Mouse (Mus musculus) limb, embryonic 13.5 days (tissue): Measurements from ENCODE around the gene Rab4a. TPM values are rescaled to one million over a fixed set of nuclear protein-coding genes. Genes with fewer than 3 reads are reported as not detected.

Source experiments
- ATAC-seq: fragments of 200-750 bp; cut with Nextera tagmentation; 2 replicates; pipeline ENCODE4 v1.8.0; 2017; ENCODE audit warnings: low read depth, moderate number of reproducible peaks, moderate TSS enrichment; ENCODE audit not compliant: low FRiP score
- H3K27ac ChIP-seq: fragments of 300-500 bp; sonication (generic); 2 replicates; pipeline ENCODE4 v1.5.1; 2015; ENCODE audit warnings: inconsistent platforms, mild to moderate bottlenecking, moderate library complexity
- H3K27me3 ChIP-seq: fragments of 300-500 bp; sonication (generic); 2 replicates; pipeline ENCODE4 v1.6.1; 2015; ENCODE audit warnings: mild to moderate bottlenecking, inconsistent platforms
- H3K36me3 ChIP-seq: fragments of 300-500 bp; sonication (generic); 2 replicates; pipeline ENCODE4 v1.6.1; 2015; ENCODE audit warnings: inconsistent platforms, mild to moderate bottlenecking, moderate library complexity
- H3K4me1 ChIP-seq: fragments of 300-500 bp; sonication (generic); 2 replicates; pipeline ENCODE4 v1.6.1; 2015; ENCODE audit warnings: inconsistent platforms
- H3K4me2 ChIP-seq: fragments of 300-500 bp; sonication (generic); replicated peaks from 2 replicates; pipeline ENCODE4 v1.6.1; 2015; ENCODE audit warnings: inconsistent platforms, mild to moderate bottlenecking, moderate library complexity
- H3K4me3 ChIP-seq: fragments of 300-500 bp; sonication (generic); 2 replicates; pipeline ENCODE4 v1.5.1; 2015; ENCODE audit warnings: moderate library complexity, mild to moderate bottlenecking, inconsistent platforms
- H3K9ac ChIP-seq: fragments of 300-500 bp; sonication (generic); 2 replicates; pipeline ENCODE4 v1.6.1; 2015; ENCODE audit warnings: mild to moderate bottlenecking, inconsistent platforms
- H3K9me3 ChIP-seq: fragments of 300-500 bp; sonication (generic); 2 replicates; pipeline ENCODE4 v1.6.1; 2016; ENCODE audit warnings: inconsistent platforms
- WGBS: fragments of 180-500 bp; shearing (Covaris S2); methylation state at CpG from one replicate; pipeline ENCODE4 v1.1.7; 2015; 5-methylcytosine and 5-hydroxymethylcytosine counted together
- polyA plus RNA-seq: library from polyadenylated mRNA; unstranded; fragments of >200 nt; fragmentation: Nextera tagmentation; extraction: Ambion mirVana; gene quantifications from 2 replicates; pipeline ENCODE4 v1.2.1, GENCODE M21; 2015

The Rab4a gene
- polyA plus RNA-seq, 1 experiment from 2014 or later = 47.5 TPM

GRCm38 (mm10) chr8:123789461-123789860 lies 16.3 kb upstream of the Rab4a start:
- H3K36me3 ChIP-seq = no peaks in the 10 kb centered on the region
- H3K4me3 ChIP-seq = no peak overlapping the region
- no peaks in the 10 kb centered on the region for H3K9me3 ChIP-seq
- ATAC-seq = no peak
- H3K4me2 ChIP-seq = no peak overlapping the region
- no peak overlapping the region for H3K9ac ChIP-seq
- peaks cover 11% of the 10 kb centered on the region for H3K27me3 ChIP-seq
- 0 out of 2 replicates have a peak, but pooled peaks cover 2% of the 10 kb centered on the region for H3K4me1 ChIP-seq
- no peak overlapping the region for H3K27ac ChIP-seq
- 70% methylated on average over 9 of the region's 9 CpGs for WGBS

- Histone ChIP-seq H3K27ac (no peak overlapping the region), H3K4me1 (0 out of 2 replicates have a peak, but pooled peaks cover 2% of the 10 kb centered on the region), H3K4me3 (no peak overlapping the region), H3K4me2 (no peak overlapping the region), H3K27me3 (peaks cover 11% of the 10 kb centered on the region), H3K36me3 (no peaks in the 10 kb centered on the region), H3K9ac (no peak overlapping the region), H3K9me3 (no peaks in the 10 kb centered on the region)
- 0% methylated on average over 4 of the region's 4 CpGs for WGBS
- peak; percentile 40; the same call in 1 of the 2 replicates for ATAC-seq
Measured at GRCm38 (mm10) chr8:123789970-123790369, 15.8 kb upstream of the Rab4a start.

DNA sequence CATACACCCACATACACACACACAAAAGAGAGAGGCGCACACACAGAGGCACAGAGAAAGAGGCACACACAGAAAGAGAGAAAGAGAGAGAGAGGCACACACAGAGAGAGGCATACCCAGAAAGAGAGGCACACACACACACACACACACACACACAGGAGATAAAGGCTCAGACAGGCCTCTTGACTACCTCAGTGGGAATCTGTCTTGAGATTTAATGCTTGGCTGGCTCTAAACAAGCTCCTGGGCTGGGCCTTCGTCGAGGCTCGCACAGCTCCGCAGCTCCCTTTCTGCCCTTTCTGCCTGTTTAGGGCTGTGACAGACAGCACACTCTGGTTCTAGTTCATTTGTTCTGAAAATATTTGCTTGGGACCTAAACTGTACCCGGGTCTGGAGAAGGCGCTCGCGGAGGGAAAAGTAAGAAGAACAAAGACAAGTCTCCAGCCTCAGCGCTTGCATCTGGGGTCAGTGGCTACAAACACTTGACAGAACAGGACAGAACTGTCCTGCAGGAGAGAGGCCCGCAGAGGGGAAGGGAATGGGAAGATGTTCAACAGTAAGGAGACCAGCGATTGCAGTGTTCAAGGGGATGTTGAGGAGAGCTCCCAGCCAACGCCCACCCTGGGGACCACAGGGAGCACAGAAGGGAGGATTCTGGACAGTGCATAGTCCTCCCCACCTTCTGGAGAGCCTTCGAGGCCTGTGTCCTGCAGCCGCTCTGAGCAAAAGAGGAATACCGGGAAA lies 14.5 kb upstream of the Rab4a start:
- no peak overlapping the region for H3K9ac ChIP-seq
- ATAC-seq = no peak
- 78% methylated on average over 16 of the region's 16 CpGs for WGBS

DNA sequence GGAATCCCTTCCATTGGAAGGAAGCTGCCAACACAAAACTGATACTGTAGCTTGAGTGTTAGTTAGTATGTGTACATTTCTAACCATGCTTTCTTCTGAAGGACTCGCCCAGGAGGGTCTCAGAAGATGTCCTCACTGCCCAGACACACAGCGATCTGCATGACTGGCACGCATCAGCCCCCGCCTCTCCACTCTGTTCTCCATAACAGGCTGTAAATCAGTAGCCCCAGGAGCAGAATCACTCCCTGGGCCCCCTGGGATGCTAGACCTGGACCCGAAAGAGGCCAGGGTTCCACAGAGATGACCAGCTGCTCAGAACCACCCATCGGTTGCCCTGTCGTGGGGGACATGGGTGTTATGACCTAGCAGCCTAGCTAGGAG lies 13.9 kb upstream of the Rab4a start:
- 73% methylated on average over 7 of the region's 7 CpGs for WGBS
- no peak for ATAC-seq

More for the DNA sequence above, 14.5 kb upstream of the Rab4a start:
- no peak overlapping the region for H3K4me2 ChIP-seq
- H3K4me3 ChIP-seq = no peak overlapping the region
- H3K27ac ChIP-seq = no peak overlapping the region
- H3K4me1 ChIP-seq = 0 out of 2 replicates have a peak, but pooled peaks cover 2% of the 10 kb centered on the region
- H3K9me3 ChIP-seq = no peaks in the 10 kb centered on the region
- H3K36me3 ChIP-seq = no peaks in the 10 kb centered on the region
- peaks cover 9% of the 10 kb centered on the region for H3K27me3 ChIP-seq

GRCm38 (mm10) chr8:123793900-123794299 lies 11.9 kb upstream of the Rab4a start:
- Histone ChIP-seq H3K9ac (peak overlapping the region; percentile 13), H3K36me3 (no peaks in the 10 kb centered on the region), H3K4me1 (0 out of 2 replicates have a peak, but pooled peaks cover 2% of the 10 kb centered on the region), H3K4me2 (no peak overlapping the region), H3K27me3 (0 out of 2 replicates have a peak, but pooled peaks cover 4% of the 10 kb centered on the region), H3K27ac (no peak overlapping the region), H3K9me3 (no peaks in the 10 kb centered on the region), H3K4me3 (no peak overlapping the region)
- no peak for ATAC-seq
- WGBS = 29% methylated on average over 10 of the region's 10 CpGs

More for the DNA sequence above, 13.9 kb upstream of the Rab4a start:
- Histone ChIP-seq H3K9ac (no peak overlapping the region), H3K4me3 (no peak overlapping the region), H3K9me3 (no peaks in the 10 kb centered on the region), H3K36me3 (no peaks in the 10 kb centered on the region), H3K27me3 (peaks cover 4% of the 10 kb centered on the region; the same call in 1 of the 2 replicates), H3K4me2 (no peak overlapping the region), H3K4me1 (0 out of 2 replicates have a peak, but pooled peaks cover 2% of the 10 kb centered on the region), H3K27ac (no peak overlapping the region)

DNA sequence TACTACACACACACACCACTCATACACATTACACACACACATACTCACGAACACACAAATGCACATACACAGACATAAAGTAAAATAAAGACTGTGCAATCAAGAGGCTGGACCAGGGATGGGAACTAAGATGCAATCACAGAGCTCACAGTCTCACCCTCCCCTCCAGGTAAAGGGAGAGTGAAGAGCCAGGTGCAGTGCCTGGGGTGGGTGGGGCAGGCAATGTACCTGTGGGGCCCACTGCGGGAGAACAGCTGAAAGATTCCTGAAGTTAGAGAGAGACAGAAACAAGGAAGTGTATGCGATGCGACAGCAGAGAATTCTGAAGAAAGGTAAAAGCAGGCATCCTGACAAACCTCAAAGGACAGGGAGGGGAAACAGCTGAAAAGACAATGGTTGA lies 11.0 kb upstream of the Rab4a start:
- Histone ChIP-seq H3K27ac (no peak overlapping the region), H3K4me1 (0 out of 2 replicates have a peak, but pooled peaks cover 2% of the 10 kb centered on the region), H3K36me3 (no peaks in the 10 kb centered on the region), H3K9ac (no peak overlapping the region), H3K4me3 (no peak overlapping the region), H3K4me2 (no peak overlapping the region), H3K27me3 (no peaks in the 10 kb centered on the region), H3K9me3 (no peaks in the 10 kb centered on the region)
- ATAC-seq = no peak
- WGBS = 84% methylated on average over 4 of the region's 4 CpGs

- Histone ChIP-seq H3K4me3 (no peak overlapping the region), H3K27me3 (no peaks in the 10 kb centered on the region), H3K9me3 (no peaks in the 10 kb centered on the region; the same call in 1 of the 2 replicates), H3K4me1 (0 out of 2 replicates have a peak, but pooled peaks cover 7% of the 10 kb centered on the region), H3K4me2 (no peak overlapping the region), H3K27ac (no peak overlapping the region), H3K9ac (no peak overlapping the region), H3K36me3 (no peaks in the 10 kb centered on the region)
- ATAC-seq = no peak
- 54% methylated on average over 4 of the region's 4 CpGs for WGBS
Measured at GRCm38 (mm10) chr8:123796758-123797157, 9.0 kb upstream of the Rab4a start.

- 0 out of 2 replicates have a peak, but pooled peaks cover 7% of the 10 kb centered on the region for H3K4me1 ChIP-seq
- no peak overlapping the region for H3K4me3 ChIP-seq
- no peaks in the 10 kb centered on the region; the same call in 1 of the 2 replicates for H3K9me3 ChIP-seq
- no peak overlapping the region for H3K27ac ChIP-seq
- no peak for ATAC-seq
- 89% methylated on average over 15 of the region's 15 CpGs for WGBS
- H3K4me2 ChIP-seq = no peak overlapping the region
- no peak overlapping the region for H3K9ac ChIP-seq
- H3K36me3 ChIP-seq = no peaks in the 10 kb centered on the region
- H3K27me3 ChIP-seq = no peaks in the 10 kb centered on the region
Measured at GRCm38 (mm10) chr8:123797928-123798327, 7.9 kb upstream of the Rab4a start.

DNA sequence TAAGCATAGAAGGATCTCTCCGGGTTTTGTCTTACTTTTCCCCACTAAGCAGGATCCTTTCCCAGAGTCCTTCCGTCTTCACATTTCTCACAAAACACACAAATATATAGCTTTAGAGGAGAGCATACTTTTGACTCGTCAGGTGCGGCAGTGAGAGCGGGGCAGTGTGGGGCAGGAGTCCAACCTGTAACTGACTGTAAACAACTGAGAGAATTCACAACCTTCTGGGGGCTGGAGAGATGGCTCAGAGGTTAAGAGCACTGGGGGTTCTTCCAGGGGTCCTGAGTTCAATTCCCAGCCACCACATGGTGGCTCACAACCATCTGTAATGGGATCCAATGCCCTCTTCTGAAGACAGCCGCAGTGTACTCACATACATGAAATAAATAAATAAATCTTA lies 6.4 kb upstream of the Rab4a start:
- 0 out of 2 replicates have a peak, but pooled peaks cover 4% of the 10 kb centered on the region for H3K4me1 ChIP-seq
- 54% methylated on average over 6 of the region's 6 CpGs for WGBS
- H3K9ac ChIP-seq = no peak overlapping the region
- H3K36me3 ChIP-seq = no peaks in the 10 kb centered on the region
- no peak overlapping the region for H3K4me2 ChIP-seq
- H3K4me3 ChIP-seq = no peak overlapping the region
- ATAC-seq = no peak
- H3K27me3 ChIP-seq = no peaks in the 10 kb centered on the region
- no peaks in the 10 kb centered on the region; the same call in 1 of the 2 replicates for H3K9me3 ChIP-seq
- no peak overlapping the region for H3K27ac ChIP-seq

DNA sequence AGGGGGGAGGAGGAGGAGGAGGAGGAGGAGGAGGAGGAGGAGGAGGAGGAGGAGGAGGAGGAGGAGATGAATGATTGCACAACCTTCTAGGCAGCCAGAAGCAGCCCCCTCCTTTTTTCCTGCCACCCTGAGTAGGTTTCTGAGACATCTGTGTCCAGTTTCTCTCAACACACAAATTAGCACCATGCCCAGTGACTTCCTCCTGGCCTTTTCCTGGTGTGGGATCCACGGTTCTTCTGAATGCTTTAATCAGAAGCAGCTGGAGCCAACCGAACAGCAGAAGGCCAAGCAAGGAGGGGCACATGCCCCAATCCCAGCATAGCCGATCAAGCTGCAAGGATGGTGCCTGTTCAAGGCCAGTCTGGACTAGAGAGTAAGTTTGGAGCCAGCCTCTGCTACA lies 5.9 kb upstream of the Rab4a start:
- WGBS = 14% methylated on average over 3 of the region's 3 CpGs
- no peaks in the 10 kb centered on the region; the same call in 1 of the 2 replicates for H3K9me3 ChIP-seq
- no peak overlapping the region; the same call in 1 of the 2 replicates for H3K27ac ChIP-seq
- no peak overlapping the region for H3K4me2 ChIP-seq
- peak; percentile 32; the same call in 1 of the 2 replicates for ATAC-seq
- no peaks in the 10 kb centered on the region for H3K27me3 ChIP-seq
- no peak overlapping the region for H3K4me3 ChIP-seq
- H3K9ac ChIP-seq = no peak overlapping the region
- H3K4me1 ChIP-seq = 0 out of 2 replicates have a peak, but pooled peaks cover 4% of the 10 kb centered on the region
- H3K36me3 ChIP-seq = no peaks in the 10 kb centered on the region

DNA sequence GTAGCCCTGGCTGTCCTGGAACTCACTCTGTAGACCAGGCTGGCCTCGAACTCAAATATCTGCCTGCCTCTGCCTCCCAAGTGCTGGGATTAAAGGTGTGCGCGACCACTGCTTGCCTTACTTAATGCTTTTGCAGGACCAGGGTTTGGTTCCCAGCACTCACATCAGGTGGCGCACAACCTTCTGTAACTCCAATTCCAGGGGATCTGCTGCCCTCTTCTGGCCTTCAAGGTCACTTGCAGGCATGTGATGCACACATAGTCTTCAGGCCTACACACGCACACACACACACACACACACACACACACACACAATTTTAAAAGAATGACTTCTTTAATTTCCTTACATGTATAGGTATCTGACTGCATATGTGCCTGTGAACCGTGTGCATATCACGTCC lies 4.9 kb upstream of the Rab4a start:
- no peak overlapping the region for H3K27ac ChIP-seq
- H3K9ac ChIP-seq = no peak overlapping the region
- no peak for ATAC-seq
- no peak overlapping the region for H3K4me2 ChIP-seq
- WGBS = 90% methylated on average over 7 of the region's 7 CpGs
- no peak overlapping the region for H3K4me3 ChIP-seq
- H3K9me3 ChIP-seq = no peaks in the 10 kb centered on the region; the same call in 1 of the 2 replicates
- H3K27me3 ChIP-seq = no peaks in the 10 kb centered on the region
- no peaks in the 10 kb centered on the region for H3K36me3 ChIP-seq
- H3K4me1 ChIP-seq = peaks cover 10% of the 10 kb centered on the region; the same call in 1 of the 2 replicates

GRCm38 (mm10) chr8:123801538-123801937 lies 4.2 kb upstream of the Rab4a start:
- no peak overlapping the region for H3K4me2 ChIP-seq
- 80% methylated on average over 2 of the region's 2 CpGs for WGBS

More at GRCm38 (mm10) chr8:123801538-123801937, 4.2 kb upstream of the Rab4a start:
- no peak for ATAC-seq
- no peaks in the 10 kb centered on the region for H3K27me3 ChIP-seq
- H3K27ac ChIP-seq = no peak overlapping the region
- peaks cover 13% of the 10 kb centered on the region for H3K4me1 ChIP-seq
- H3K9ac ChIP-seq = no peak overlapping the region
- H3K4me3 ChIP-seq = no peak overlapping the region
- H3K36me3 ChIP-seq = no peaks in the 10 kb centered on the region
- H3K9me3 ChIP-seq = no peaks in the 10 kb centered on the region; the same call in 1 of the 2 replicates
